Mouse (Mus musculus): ENCODE results near the gene Tmem189.

DNA sequence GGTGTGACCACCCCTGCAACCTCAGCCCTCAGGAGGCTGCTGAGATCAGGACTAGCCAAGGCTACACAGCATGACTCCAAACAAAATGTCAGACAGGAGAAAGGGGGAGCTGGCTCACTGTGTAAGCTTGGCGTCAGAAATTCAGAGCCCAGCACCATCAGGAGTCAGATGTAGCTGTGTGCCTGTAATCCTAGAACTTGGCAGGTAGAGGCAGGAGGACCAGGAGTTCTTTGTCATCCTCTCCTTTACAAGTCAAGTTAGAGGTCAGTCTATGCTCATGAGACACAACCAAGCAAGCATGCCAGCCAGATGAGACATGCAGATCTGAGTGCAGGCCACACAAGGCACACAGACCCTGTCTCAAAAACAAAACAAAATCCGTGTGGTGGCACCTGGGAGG is 64.0 kb downstream of the Tmem189 start:
- TF ChIP-seq CTCF (IDR thresholded peaks at IDR 0.05; ENCODE audit: low read depth, low read length) (no peak), POLR2A (IDR thresholded peaks at IDR 0.05; ENCODE audit: extremely low read depth, insufficient read depth, low read length) (no peak)

Data from liver, adult 2 months (tissue).